Mouse (Mus musculus) intestine, postnatal 0 days (tissue): ENCODE measurements around the gene Vps36. TPM values are rescaled to one million over a fixed set of nuclear protein-coding genes. Genes with fewer than 3 reads are reported as not detected.

Experiments used
- ATAC-seq: fragments of 200-750 bp; cut with Nextera tagmentation; 2 replicates; pipeline ENCODE4 v1.8.0; 2017; ENCODE audit warnings: mild to moderate bottlenecking, moderate TSS enrichment, moderate library complexity
- H3K27ac ChIP-seq: fragments of 300-500 bp; sonication (generic); 2 replicates; pipeline ENCODE4 v1.5.1; 2014; ENCODE audit warnings: mild to moderate bottlenecking, low read depth, low read length, moderate library complexity
- H3K27me3 ChIP-seq: fragments of 300-500 bp; sonication (generic); replicated peaks from 2 replicates; pipeline ENCODE4 v1.6.1; 2014; ENCODE audit warnings: low read length, mixed read lengths; ENCODE audit not compliant: control insufficient read depth, insufficient read depth
- H3K36me3 ChIP-seq: fragments of 300-500 bp; sonication (generic); 2 replicates; pipeline ENCODE4 v1.6.1; 2014; ENCODE audit warnings: mild to moderate bottlenecking, moderate library complexity; ENCODE audit not compliant: control insufficient read depth, insufficient read depth
- H3K4me1 ChIP-seq: fragments of 300-500 bp; sonication (generic); replicated peaks from 2 replicates; pipeline ENCODE4 v1.6.1; 2014; ENCODE audit warnings: antibody characterized with exemption, low read length, mixed read lengths; ENCODE audit not compliant: control insufficient read depth, insufficient read depth
- H3K4me2 ChIP-seq: fragments of 300-500 bp; sonication (generic); replicated peaks from 2 replicates; pipeline ENCODE4 v1.6.1; 2014; ENCODE audit warnings: low read depth, mild to moderate bottlenecking, moderate library complexity
- H3K4me3 ChIP-seq: fragments of 300-500 bp; sonication (generic); 2 replicates; pipeline ENCODE4 v1.5.1; 2014; ENCODE audit warnings: low read depth, low read length
- H3K9ac ChIP-seq: fragments of 300-500 bp; sonication (generic); 2 replicates; pipeline ENCODE4 v1.6.1; 2014; ENCODE audit warnings: mild to moderate bottlenecking, low read depth, low read length
- H3K9me3 ChIP-seq: fragments of 300-500 bp; sonication (generic); 2 replicates; pipeline ENCODE4 v1.6.1; 2016; ENCODE audit warnings: mixed run types; ENCODE audit not compliant: control insufficient read depth
- CTCF ChIP-seq: sonication (generic); IDR thresholded peaks from 2 replicates; pipeline ENCODE4 v1.5.1; 2016; ENCODE audit warnings: low read depth, mild to moderate bottlenecking, control low read depth, antibody characterized with exemption, moderate library complexity
- whole genome bisulfite sequencing: fragments of 180-500 bp; shearing (Covaris S2); extraction: QIAGEN DNeasy Blood & Tissue Kit; methylation state at CpG from one replicate; pipeline ENCODE4 v1.1.7; 2014; 5-methylcytosine and 5-hydroxymethylcytosine counted together
- polyA plus RNA-seq: library from polyadenylated mRNA; unstranded; fragments of >200 nt; fragmentation: Nextera tagmentation; extraction: Ambion mirVana; gene quantifications from 2 replicates; pipeline ENCODE4 v1.2.1, GENCODE M21; 2015

The Vps36 gene
- polyA plus RNA-seq, 1 experiment from 2014 or later: 21.7 TPM

DNA sequence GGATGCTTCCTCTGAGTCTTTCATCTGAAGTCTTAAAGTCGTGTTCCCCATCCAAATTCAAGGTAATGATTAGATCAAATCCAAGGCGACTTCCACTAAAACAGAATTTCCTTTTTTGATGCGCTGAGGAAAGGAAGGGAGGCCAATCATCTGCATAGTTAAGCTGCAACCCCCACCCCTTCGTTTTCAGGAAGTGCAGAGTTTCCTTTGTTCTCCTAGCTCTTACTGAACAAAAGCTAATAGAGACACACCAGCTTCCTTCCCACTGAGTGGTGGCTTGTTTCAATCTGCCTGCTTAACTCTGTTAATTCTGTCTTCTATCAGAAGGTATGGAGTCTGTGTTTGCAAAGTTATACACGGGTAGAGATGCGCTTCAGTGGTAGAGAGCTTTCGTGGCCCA lies 36.0 kb downstream of the Vps36 start:
- H3K4me3 ChIP-seq: no peak overlapping the region
- no peak for ATAC-seq
- 0 out of 2 replicates have a peak, but pooled peaks cover 4% of the 10 kb centered on the region for H3K4me1 ChIP-seq
- H3K4me2 ChIP-seq: peak overlapping the region; percentile 95; the same call in 1 of the 2 replicates
- H3K27me3 ChIP-seq: no peaks in the 10 kb centered on the region
- 48% methylated on average over 7 of the region's 7 CpGs for WGBS
- H3K9ac ChIP-seq: no peak overlapping the region
- H3K36me3 ChIP-seq: no peaks in the 10 kb centered on the region
- no peak overlapping the region for H3K27ac ChIP-seq
- no peaks in the 10 kb centered on the region for H3K9me3 ChIP-seq
- no peak for TF ChIP-seq CTCF

DNA sequence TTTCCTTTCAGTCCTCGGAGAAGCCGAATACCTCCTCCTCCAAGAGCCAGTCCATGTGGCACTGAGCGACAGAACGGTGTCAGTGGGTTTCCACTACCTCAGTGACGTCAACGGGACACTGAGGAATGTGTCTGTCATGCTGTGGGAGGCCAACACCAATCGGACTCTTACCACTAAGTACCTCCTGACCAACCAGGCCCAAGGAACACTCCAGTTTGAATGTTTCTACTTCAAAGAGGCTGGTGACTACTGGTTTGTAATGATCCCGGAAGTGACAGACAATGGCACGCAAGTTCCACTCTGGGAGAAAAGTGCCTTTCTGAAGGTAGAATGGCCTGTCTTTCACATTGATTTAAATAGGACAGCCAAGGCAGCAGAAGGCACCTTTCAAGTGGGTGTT lies 50.4 kb downstream of the Vps36 start:
- H3K4me3 ChIP-seq: no peak overlapping the region
- TF ChIP-seq CTCF: no peak
- H3K4me1 ChIP-seq: no peaks in the 10 kb centered on the region
- no peaks in the 10 kb centered on the region for H3K27me3 ChIP-seq
- H3K27ac ChIP-seq: no peak overlapping the region
- ATAC-seq: no peak
- no peak overlapping the region for H3K4me2 ChIP-seq
- no peak overlapping the region for H3K9ac ChIP-seq
- 94% methylated on average over 9 of the region's 9 CpGs for WGBS
- no peaks in the 10 kb centered on the region for H3K36me3 ChIP-seq
- H3K9me3 ChIP-seq: no peaks in the 10 kb centered on the region

DNA sequence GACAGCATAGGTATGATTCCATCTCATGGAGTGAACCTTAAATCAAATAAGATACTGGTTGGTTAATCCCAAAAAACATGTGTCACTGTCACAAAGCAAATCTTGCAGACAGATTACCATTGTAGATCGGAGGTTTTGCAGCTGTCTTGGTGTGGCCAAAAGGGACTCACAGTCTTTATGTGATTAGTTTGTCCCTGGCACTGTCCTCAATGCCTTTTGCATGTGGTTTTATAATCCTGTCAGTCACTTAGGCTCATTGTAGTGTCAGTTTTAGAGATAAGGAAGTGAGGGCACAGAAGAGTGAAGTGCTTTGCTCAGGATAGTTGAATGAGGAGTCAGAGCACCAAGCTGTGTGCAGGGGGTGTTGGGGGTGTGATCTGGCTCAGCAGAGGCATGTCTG lies 53.1 kb downstream of the Vps36 start:
- no peak overlapping the region for H3K27ac ChIP-seq
- no peak for ATAC-seq
- no peak overlapping the region for H3K4me2 ChIP-seq
- H3K9me3 ChIP-seq: no peaks in the 10 kb centered on the region
- H3K36me3 ChIP-seq: no peaks in the 10 kb centered on the region
- H3K4me3 ChIP-seq: no peak overlapping the region
- no peaks in the 10 kb centered on the region for H3K4me1 ChIP-seq
- no peak for TF ChIP-seq CTCF
- WGBS: 35% methylated on average over 1 of the region's 1 CpGs
- no peak overlapping the region for H3K9ac ChIP-seq
- H3K27me3 ChIP-seq: no peaks in the 10 kb centered on the region

DNA sequence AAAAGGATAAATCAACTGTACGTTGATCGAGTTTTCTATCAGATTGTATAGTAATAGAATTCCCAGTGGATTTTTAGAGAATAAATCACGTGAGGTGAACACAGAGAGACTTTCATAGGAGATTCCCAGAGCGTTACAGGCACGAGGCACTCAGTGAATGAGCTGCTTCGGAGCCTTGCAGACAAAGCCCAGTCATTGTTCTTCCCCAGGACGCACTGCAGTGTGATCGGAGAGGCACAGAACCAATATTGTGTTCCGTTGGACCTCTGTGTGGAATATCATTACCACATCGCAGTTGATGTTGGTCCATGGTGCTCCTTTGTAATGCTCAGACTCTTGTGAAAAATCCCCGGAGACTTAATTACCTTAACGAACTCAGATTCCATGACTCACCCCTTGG lies 55.3 kb downstream of the Vps36 start:
- H3K4me2 ChIP-seq: no peak overlapping the region
- H3K9ac ChIP-seq: no peak overlapping the region
- 89% methylated on average over 12 of the region's 12 CpGs for WGBS
- no peak overlapping the region for H3K27ac ChIP-seq
- H3K27me3 ChIP-seq: no peaks in the 10 kb centered on the region
- no peak for TF ChIP-seq CTCF
- ATAC-seq: no peak
- no peaks in the 10 kb centered on the region for H3K4me1 ChIP-seq
- no peaks in the 10 kb centered on the region for H3K9me3 ChIP-seq
- H3K4me3 ChIP-seq: no peak overlapping the region
- H3K36me3 ChIP-seq: no peaks in the 10 kb centered on the region

DNA sequence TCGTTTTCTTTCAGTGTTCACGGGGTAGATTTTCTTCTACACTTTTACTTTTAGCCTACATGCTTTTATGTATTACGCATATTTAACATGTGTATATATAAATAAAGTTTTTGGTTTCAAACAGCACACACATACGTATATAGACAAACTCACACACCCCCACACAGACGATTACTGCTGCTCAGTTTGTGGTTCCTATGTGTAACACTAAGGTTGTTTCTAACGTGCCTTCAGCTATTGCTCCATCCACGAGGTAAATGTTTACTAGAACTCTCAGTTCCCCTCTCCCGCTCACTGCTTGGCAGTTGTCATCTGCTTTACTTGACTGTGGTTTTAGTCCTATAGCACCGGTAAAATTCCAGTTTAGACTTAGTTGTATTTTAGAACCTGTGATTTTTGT lies 56.5 kb downstream of the Vps36 start:
- no peak for ATAC-seq
- no peak overlapping the region for H3K9ac ChIP-seq
- no peak overlapping the region for H3K4me3 ChIP-seq
- no peaks in the 10 kb centered on the region; the same call in 1 of the 2 replicates for H3K9me3 ChIP-seq
- no peaks in the 10 kb centered on the region for H3K27me3 ChIP-seq
- H3K27ac ChIP-seq: no peak overlapping the region
- no peaks in the 10 kb centered on the region for H3K4me1 ChIP-seq
- no peak for TF ChIP-seq CTCF
- WGBS: 66% methylated on average over 9 of the region's 9 CpGs
- H3K36me3 ChIP-seq: no peaks in the 10 kb centered on the region
- no peak overlapping the region for H3K4me2 ChIP-seq

DNA sequence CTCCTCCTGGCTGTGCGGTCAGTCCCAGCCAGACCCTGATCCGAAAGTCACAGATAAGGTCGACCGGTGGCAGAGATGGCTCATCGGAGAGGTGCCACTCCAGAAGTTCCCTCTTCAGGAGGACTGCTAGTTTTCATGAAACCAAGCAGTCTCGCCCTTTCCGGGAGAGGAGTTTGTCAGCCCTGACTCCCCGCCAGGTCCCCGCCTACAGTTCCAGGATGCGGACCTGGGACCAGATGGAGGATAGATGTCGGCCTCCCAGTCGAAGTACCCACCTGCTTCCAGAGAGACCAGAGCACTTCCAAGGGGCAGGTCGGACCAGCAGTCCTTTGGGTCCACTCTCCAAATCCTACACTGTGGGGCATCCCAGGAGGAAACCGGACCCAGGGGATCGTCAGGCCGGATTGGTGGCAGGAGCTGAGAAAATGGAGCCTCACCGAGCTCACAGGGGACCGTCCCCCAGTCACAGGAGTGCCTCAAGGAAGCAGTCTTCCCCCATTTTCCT lies 66.4 kb downstream of the Vps36 start:
- Histone ChIP-seq H3K27ac (no peak overlapping the region), H3K4me1 (no peaks in the 10 kb centered on the region), H3K4me3 (no peak overlapping the region), H3K27me3 (no peaks in the 10 kb centered on the region), H3K4me2 (no peak overlapping the region), H3K9me3 (no peaks in the 10 kb centered on the region; the same call in 1 of the 2 replicates), H3K36me3 (no peaks in the 10 kb centered on the region), H3K9ac (no peak overlapping the region)
- no peak for TF ChIP-seq CTCF
- WGBS: 85% methylated on average over 18 of the region's 18 CpGs
- ATAC-seq: no peak

DNA sequence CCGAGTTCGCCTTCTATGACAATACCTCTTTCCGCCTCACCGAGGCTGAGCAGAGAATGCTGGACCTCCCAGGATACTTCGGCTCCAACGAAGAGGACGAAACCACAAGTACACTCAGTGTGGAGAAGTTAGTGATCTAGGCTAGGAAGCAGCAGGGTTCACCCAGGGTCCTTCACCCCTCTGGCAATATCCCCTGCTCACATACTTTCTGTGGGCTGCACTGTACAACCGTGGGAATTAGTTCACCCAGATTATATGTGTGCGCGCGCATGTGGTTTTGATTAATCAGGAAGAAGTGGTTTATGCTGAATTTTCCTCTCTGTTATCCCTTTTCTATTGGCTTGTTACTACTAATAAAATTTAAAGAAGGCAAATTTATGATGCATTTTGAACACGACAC lies 66.9 kb downstream of the Vps36 start:
- WGBS: 80% methylated on average over 12 of the region's 12 CpGs
- no peak for ATAC-seq
- Histone ChIP-seq H3K36me3 (no peaks in the 10 kb centered on the region), H3K27me3 (no peaks in the 10 kb centered on the region), H3K9me3 (no peaks in the 10 kb centered on the region), H3K27ac (no peak overlapping the region), H3K4me3 (no peak overlapping the region), H3K9ac (no peak overlapping the region), H3K4me2 (no peak overlapping the region), H3K4me1 (no peaks in the 10 kb centered on the region)
- no peak for TF ChIP-seq CTCF
